Mouse (Mus musculus) C2C12 (cell line): ENCODE measurements around the gene Furin.

Source experiments
- CEBPB ChIP-seq: IDR thresholded peaks from one replicate; pipeline ENCODE4 v1.6.1; 2011; ENCODE audit warnings: low read depth, mild to moderate bottlenecking, control low read depth, moderate library complexity
- CTCF ChIP-seq: IDR thresholded peaks from one replicate; pipeline ENCODE4 v1.5.1; 2011; ENCODE audit not compliant: control insufficient read depth, insufficient read depth, insufficient read length
- FOSL1 ChIP-seq: IDR thresholded peaks from one replicate; pipeline ENCODE4 v1.8.0; 2011; ENCODE audit warnings: mild to moderate bottlenecking, low read length; ENCODE audit not compliant: poor library complexity, insufficient read depth, severe bottlenecking
- MAX ChIP-seq: IDR thresholded peaks from one replicate; pipeline ENCODE4 v1.6.1; 2011; ENCODE audit warnings: mild to moderate bottlenecking, control low read depth
- MYOD1 ChIP-seq: IDR thresholded peaks from one replicate; pipeline ENCODE4 v1.6.1; 2011; ENCODE audit warnings: low read depth; ENCODE audit not compliant: control insufficient read depth, insufficient read length
- MYOG ChIP-seq: IDR thresholded peaks from one replicate; pipeline ENCODE4 v1.6.1; 2011; ENCODE audit not compliant: control insufficient read depth, insufficient read length; ENCODE audit errors: extremely low read depth
- USF1 ChIP-seq: IDR thresholded peaks from one replicate; pipeline ENCODE4 v1.6.1; 2011; ENCODE audit warnings: low read depth, mild to moderate bottlenecking, control low read depth, moderate library complexity

- TF ChIP-seq CTCF (no peak), MYOG (no peak), MAX (no peak), FOSL1 (no peak), MYOD1 (no peak), USF1 (no peak), CEBPB (no peak)
Observed at GRCm38 (mm10) chr7:80372166-80372565, 33.1 kb downstream of the Furin start.
